Mouse (Mus musculus): ENCODE measurements around the gene D430019H16Rik. TPM values are rescaled to one million over a fixed set of nuclear protein-coding genes. Genes with fewer than 3 reads are reported as not detected.

D430019H16Rik gene
- polyA plus RNA-seq (2012; rRNA removed): 6.3 and 8.2 TPM in 2 replicates

DNA sequence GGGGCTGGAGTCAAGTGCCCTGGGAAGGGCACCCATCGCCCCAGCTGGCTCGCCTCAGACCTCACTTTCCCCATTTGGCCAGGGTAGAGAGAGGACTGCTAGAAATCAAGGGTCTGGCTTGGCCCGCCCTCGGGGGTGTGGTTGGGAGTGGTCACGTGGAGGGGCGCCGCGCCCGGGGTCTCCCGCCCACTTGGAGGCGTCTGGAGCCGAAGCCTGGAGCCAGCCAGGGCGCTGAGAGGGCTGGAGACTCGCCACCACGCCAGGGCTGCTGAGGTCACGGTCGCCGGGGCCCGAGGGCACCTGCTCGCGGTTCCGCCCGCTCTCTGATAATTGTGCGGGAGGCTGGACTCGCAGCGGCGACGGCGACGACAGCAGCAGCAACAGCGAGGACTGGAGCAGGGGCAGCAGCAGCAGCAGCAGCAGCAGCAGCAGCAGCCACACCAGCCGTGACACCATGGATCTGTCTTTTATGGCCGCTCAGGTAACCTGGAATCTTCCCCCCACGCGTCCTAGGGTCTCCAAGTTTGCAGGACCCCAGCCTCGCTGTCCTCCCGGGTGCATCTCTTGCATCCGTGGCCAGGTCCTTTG, at the start of gene D430019H16Rik:
Gene D430019H16Rik (plus strand): TSS at position 187 of the 588 bp plus-strand sequence.
- peak within 1 kb of the TSS; percentile 48 for H3K4me3 ChIP-seq (replicated peaks; ENCODE audit: extremely low read depth, low read depth, low read length)
- DNase-seq: peak; percentile 58
- no peaks in the 10 kb centered on the region for H3K4me1 ChIP-seq (ENCODE audit: control insufficient read depth, insufficient read depth, low read length)
- under 1% methylated on average over 38 of the region's 38 CpGs for WGBS
- no peak for TF ChIP-seq CTCF (IDR thresholded peaks at IDR 0.05; ENCODE audit: insufficient read depth, low read length)
- no peak for TF ChIP-seq POLR2A (IDR thresholded peaks at IDR 0.05; ENCODE audit: borderline replicate concordance, extremely low read depth, low read depth, low read length)

DNA sequence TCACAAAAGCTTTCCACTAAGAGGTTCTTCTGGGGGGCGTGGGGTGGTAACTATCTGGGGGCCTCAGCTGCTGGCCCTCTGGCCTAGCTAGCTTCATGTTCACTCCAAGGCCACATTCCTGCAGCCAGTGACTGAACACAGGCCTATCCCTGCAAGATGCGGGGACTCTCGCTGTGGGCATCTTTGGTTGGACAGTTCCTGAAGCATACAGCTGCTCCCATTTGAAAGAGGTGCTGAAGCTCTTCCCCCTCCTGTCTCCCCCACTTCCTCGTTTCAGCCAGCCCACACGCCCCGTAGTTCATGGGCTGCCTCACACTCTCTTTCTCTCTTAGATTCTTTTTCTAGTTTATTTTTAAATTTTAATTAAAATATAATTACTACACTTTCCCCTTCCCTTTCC, 47.6 kb upstream of the D430019H16Rik start:
- H3K4me1 ChIP-seq (ENCODE audit: control insufficient read depth, insufficient read depth, low read length): no peaks in the 10 kb centered on the region
- DNase-seq: no peak
- TF ChIP-seq POLR2A (IDR thresholded peaks at IDR 0.05; ENCODE audit: borderline replicate concordance, extremely low read depth, low read depth, low read length): no peak
- no peak for TF ChIP-seq CTCF (IDR thresholded peaks at IDR 0.05; ENCODE audit: insufficient read depth, low read length)
- 64% methylated on average over 6 of the region's 6 CpGs for WGBS
- H3K4me3 ChIP-seq (replicated peaks; ENCODE audit: extremely low read depth, low read depth, low read length): no peak overlapping the region

GRCm38 (mm10) chr12:105413909-105414308, 39.7 kb upstream of the D430019H16Rik start:
- no peak for DNase-seq
- Histone ChIP-seq H3K4me3 (replicated peaks; ENCODE audit: extremely low read depth, low read depth, low read length) (no peak overlapping the region), H3K4me1 (ENCODE audit: control insufficient read depth, insufficient read depth, low read length) (no peaks in the 10 kb centered on the region)
- TF ChIP-seq CTCF (IDR thresholded peaks at IDR 0.05; ENCODE audit: insufficient read depth, low read length): no peak
- 85% methylated on average over 8 of the region's 8 CpGs for WGBS

- no peak overlapping the region for H3K4me3 ChIP-seq (replicated peaks; ENCODE audit: extremely low read depth, low read depth, low read length)
- no peak for DNase-seq
- no peak for TF ChIP-seq POLR2A (IDR thresholded peaks at IDR 0.05; ENCODE audit: borderline replicate concordance, extremely low read depth, low read depth, low read length)
- no peaks in the 10 kb centered on the region for H3K4me1 ChIP-seq (ENCODE audit: control insufficient read depth, insufficient read depth, low read length)
- WGBS: 31% methylated on average over 6 of the region's 6 CpGs
Observed at GRCm38 (mm10) chr12:105420476-105420875, 33.2 kb upstream of the D430019H16Rik start.

DNA sequence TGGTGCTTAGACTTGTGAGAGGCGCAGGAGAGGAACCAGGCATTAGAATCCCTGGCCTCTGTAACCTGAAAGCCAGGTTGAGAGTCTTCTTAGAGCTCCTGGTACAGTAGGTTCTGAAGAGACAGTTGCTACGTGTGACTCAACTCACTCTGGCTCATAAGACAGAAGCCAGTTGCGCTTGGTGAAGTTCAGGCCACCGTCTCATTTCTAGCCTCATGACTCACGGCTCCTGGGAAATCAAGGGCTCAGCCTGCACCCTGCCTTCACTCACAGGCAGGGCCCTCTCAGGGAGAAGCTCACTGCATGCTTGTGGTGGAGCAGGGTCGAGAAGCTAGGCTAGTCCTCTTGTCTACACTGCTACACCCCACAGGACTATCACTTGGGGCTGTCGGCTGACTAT, 27.1 kb upstream of the D430019H16Rik start:
- DNase-seq: no peak
- Histone ChIP-seq H3K4me1 (ENCODE audit: control insufficient read depth, insufficient read depth, low read length) (no peaks in the 10 kb centered on the region), H3K4me3 (replicated peaks; ENCODE audit: extremely low read depth, low read depth, low read length) (no peak overlapping the region)
- TF ChIP-seq POLR2A (IDR thresholded peaks at IDR 0.05; ENCODE audit: borderline replicate concordance, extremely low read depth, low read depth, low read length) (no peak), CTCF (IDR thresholded peaks at IDR 0.05; ENCODE audit: insufficient read depth, low read length) (no peak)
- 63% methylated on average over 7 of the region's 7 CpGs for WGBS

DNA sequence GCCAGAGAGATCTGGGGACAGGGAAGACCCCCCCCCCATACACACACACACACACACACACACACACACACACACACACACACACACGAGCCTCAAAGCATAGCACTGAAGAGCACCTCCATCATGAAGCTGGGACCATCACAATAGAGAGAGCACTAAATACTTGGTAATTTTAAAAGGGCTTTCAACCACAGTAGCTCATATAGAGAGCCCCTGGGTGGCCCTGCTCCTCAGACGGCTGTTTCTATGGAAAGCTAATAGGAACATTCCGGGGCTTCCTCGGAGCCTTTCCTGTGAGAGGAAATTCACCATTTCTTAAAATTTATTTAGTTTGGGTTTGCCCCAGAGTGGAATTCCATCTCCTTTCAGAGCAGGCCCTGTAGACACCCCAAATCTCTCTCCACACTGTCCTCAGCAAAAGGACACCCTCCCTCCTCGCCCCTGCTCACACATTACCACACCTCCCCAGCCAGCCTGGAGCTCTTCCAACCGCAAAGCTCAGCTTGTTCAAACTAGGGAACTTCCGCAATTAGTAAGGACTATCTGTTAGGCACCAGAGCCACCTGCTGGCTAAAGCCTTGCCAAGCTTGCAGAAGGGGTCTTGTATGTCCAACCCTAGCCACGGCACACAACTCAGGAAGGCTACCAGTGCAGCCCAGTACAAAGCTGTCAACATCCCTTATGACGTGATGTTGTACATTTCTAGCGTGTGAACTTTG, 26.5 kb upstream of the D430019H16Rik start:
- TF ChIP-seq CTCF (IDR thresholded peaks at IDR 0.05; ENCODE audit: insufficient read depth, low read length) (peak; percentile 45), POLR2A (IDR thresholded peaks at IDR 0.05; ENCODE audit: borderline replicate concordance, extremely low read depth, low read depth, low read length) (no peak)
- 17% methylated on average over 10 of the region's 10 CpGs for WGBS
- Histone ChIP-seq H3K4me1 (ENCODE audit: control insufficient read depth, insufficient read depth, low read length) (no peaks in the 10 kb centered on the region), H3K4me3 (replicated peaks; ENCODE audit: extremely low read depth, low read depth, low read length) (no peak overlapping the region)
- peak; percentile 43 for DNase-seq

DNA sequence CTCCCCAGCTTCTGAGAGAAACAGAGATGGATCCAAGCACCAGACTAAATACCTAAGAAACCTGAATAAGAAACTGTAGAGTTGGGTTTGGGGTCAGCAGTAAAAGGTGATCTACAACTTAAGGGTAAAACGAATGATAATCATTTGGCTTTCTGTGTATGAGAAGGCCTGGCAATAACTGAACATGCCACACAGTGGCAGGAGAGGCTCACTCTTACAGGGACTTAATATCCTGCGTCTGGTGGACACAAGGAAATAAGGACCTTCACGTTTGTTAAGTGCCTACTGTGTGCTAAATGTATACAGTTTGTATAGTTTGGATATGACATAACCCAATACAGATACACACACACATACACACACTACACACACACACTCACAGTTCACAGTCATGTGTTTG, 21.8 kb upstream of the D430019H16Rik start:
- Histone ChIP-seq H3K4me3 (replicated peaks; ENCODE audit: extremely low read depth, low read depth, low read length) (no peak overlapping the region), H3K4me1 (ENCODE audit: control insufficient read depth, insufficient read depth, low read length) (no peaks in the 10 kb centered on the region)
- TF ChIP-seq POLR2A (IDR thresholded peaks at IDR 0.05; ENCODE audit: borderline replicate concordance, extremely low read depth, low read depth, low read length) (no peak), CTCF (IDR thresholded peaks at IDR 0.05; ENCODE audit: insufficient read depth, low read length) (no peak)
- 36% methylated on average over 3 of the region's 3 CpGs for WGBS
- no peak for DNase-seq

DNA sequence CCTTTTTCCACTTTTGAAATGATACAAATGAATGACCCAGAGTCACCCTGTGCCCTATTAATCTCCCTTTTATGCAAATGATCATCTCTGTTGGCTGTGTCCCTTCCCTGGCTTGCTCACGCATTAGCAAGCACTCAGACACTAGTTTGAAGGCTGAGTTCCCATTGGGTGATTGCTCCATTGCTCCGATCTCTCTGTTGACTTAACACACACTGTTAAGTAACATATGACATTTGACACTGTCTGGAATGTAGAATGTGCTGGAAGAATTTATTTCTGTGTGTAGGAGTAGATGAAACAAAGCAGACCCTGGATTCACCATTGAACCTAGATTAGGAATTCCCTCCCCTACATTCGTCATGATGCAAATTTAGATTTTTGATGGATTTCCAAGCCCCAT, 20.8 kb upstream of the D430019H16Rik start:
- TF ChIP-seq CTCF (IDR thresholded peaks at IDR 0.05; ENCODE audit: insufficient read depth, low read length) (no peak), POLR2A (IDR thresholded peaks at IDR 0.05; ENCODE audit: borderline replicate concordance, extremely low read depth, low read depth, low read length) (no peak)
- 47% methylated on average over 3 of the region's 3 CpGs for WGBS
- no peaks in the 10 kb centered on the region for H3K4me1 ChIP-seq (ENCODE audit: control insufficient read depth, insufficient read depth, low read length)
- H3K4me3 ChIP-seq (replicated peaks; ENCODE audit: extremely low read depth, low read depth, low read length): no peak overlapping the region
- no peak for DNase-seq

DNA sequence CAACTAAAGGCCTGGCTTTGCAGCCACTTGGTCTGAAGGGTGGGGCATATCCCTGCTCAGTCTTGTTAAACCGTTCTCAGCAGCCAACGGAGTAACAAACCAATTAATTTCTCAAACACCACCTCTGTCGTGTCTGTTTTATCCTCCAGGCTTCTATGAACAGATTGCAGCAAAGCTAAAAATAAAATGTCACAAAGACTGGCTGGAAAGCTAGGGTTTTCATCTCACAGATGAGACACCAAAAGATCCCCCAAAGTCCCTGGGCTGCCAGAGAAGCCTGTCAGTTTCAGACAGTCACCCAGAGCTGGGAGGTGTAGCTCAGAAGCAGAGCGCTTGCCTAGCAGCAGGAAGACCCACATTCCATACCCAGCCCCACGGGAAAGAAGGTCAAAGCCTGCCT, 15.4 kb upstream of the D430019H16Rik start:
- no peaks in the 10 kb centered on the region for H3K4me1 ChIP-seq (ENCODE audit: control insufficient read depth, insufficient read depth, low read length)
- WGBS: 26% methylated on average over 5 of the region's 5 CpGs
- H3K4me3 ChIP-seq (replicated peaks; ENCODE audit: extremely low read depth, low read depth, low read length): no peak overlapping the region
- DNase-seq: no peak
- TF ChIP-seq POLR2A (IDR thresholded peaks at IDR 0.05; ENCODE audit: borderline replicate concordance, extremely low read depth, low read depth, low read length) (no peak), CTCF (IDR thresholded peaks at IDR 0.05; ENCODE audit: insufficient read depth, low read length) (no peak)

- 78% methylated on average over 6 of the region's 6 CpGs for WGBS
- Histone ChIP-seq H3K4me3 (replicated peaks; ENCODE audit: extremely low read depth, low read depth, low read length) (no peak overlapping the region), H3K4me1 (ENCODE audit: control insufficient read depth, insufficient read depth, low read length) (no peaks in the 10 kb centered on the region)
- no peak for DNase-seq
- TF ChIP-seq CTCF (IDR thresholded peaks at IDR 0.05; ENCODE audit: insufficient read depth, low read length): no peak
- TF ChIP-seq POLR2A (IDR thresholded peaks at IDR 0.05; ENCODE audit: borderline replicate concordance, extremely low read depth, low read depth, low read length): no peak
Observed at GRCm38 (mm10) chr12:105439976-105440375, 13.7 kb upstream of the D430019H16Rik start.

All from lung, adult 2 months (tissue).